Mouse (Mus musculus) midbrain, embryonic 16.5 days (tissue): ENCODE measurements around the gene Gm10491. TPM values are rescaled to one million over a fixed set of nuclear protein-coding genes. Genes with fewer than 3 reads are reported as not detected.

ENCODE experiments used
- ATAC-seq: fragments of 200-750 bp; cut with Nextera tagmentation; 2 replicates; pipeline ENCODE4 v1.8.0; 2017; ENCODE audit warnings: moderate TSS enrichment
- H3K27ac ChIP-seq: fragments of 300-500 bp; sonication (generic); 2 replicates; pipeline ENCODE4 v1.5.1; 2014; ENCODE audit warnings: mild to moderate bottlenecking, low read length, mixed read lengths
- H3K27me3 ChIP-seq: fragments of 300-500 bp; sonication (generic); 2 replicates; pipeline ENCODE4 v1.6.1; 2014; ENCODE audit warnings: low read depth, low read length, mixed read lengths; ENCODE audit not compliant: control insufficient read depth, insufficient read depth
- H3K36me3 ChIP-seq: fragments of 300-500 bp; sonication (generic); 2 replicates; pipeline ENCODE4 v1.6.1; 2014; ENCODE audit warnings: mild to moderate bottlenecking, low read length, moderate library complexity, mixed read lengths; ENCODE audit not compliant: control insufficient read depth, insufficient read depth
- H3K4me1 ChIP-seq: fragments of 300-500 bp; sonication (generic); 2 replicates; pipeline ENCODE4 v1.6.1; 2014; ENCODE audit warnings: mild to moderate bottlenecking, low read length, mixed read lengths; ENCODE audit not compliant: control insufficient read depth, insufficient read depth
- H3K4me2 ChIP-seq: fragments of 300-500 bp; sonication (generic); 2 replicates; pipeline ENCODE4 v1.6.1; 2014; ENCODE audit warnings: mild to moderate bottlenecking, low read length, mixed read lengths
- H3K4me3 ChIP-seq: fragments of 300-500 bp; sonication (generic); 2 replicates; pipeline ENCODE4 v1.5.1; 2014; ENCODE audit warnings: low read depth, mild to moderate bottlenecking, low read length, moderate library complexity, mixed read lengths
- H3K9ac ChIP-seq: fragments of 300-500 bp; sonication (generic); 2 replicates; pipeline ENCODE4 v1.6.1; 2014; ENCODE audit warnings: low read depth, low read length, mixed read lengths
- H3K9me3 ChIP-seq: fragments of 300-500 bp; sonication (generic); replicated peaks from 2 replicates; pipeline ENCODE4 v1.6.1; 2014; ENCODE audit warnings: mild to moderate bottlenecking, low read length, mixed read lengths; ENCODE audit not compliant: control insufficient read depth, poor library complexity, severe bottlenecking
- WGBS: fragments of 180-500 bp; shearing (Covaris S2); extraction: QIAGEN DNeasy Blood & Tissue Kit; methylation state at CpG from one replicate; pipeline ENCODE4 v1.1.7; 2014; 5-methylcytosine and 5-hydroxymethylcytosine counted together
- polyA plus RNA-seq: library from polyadenylated mRNA; unstranded; fragments of >200 nt; fragmentation: Nextera tagmentation; extraction: Ambion mirVana; gene quantifications from 2 replicates; pipeline ENCODE4 v1.2.1, GENCODE M21; 2015

Gene Gm10491
- polyA plus RNA-seq, 1 experiment from 2014 or later = not detected

DNA sequence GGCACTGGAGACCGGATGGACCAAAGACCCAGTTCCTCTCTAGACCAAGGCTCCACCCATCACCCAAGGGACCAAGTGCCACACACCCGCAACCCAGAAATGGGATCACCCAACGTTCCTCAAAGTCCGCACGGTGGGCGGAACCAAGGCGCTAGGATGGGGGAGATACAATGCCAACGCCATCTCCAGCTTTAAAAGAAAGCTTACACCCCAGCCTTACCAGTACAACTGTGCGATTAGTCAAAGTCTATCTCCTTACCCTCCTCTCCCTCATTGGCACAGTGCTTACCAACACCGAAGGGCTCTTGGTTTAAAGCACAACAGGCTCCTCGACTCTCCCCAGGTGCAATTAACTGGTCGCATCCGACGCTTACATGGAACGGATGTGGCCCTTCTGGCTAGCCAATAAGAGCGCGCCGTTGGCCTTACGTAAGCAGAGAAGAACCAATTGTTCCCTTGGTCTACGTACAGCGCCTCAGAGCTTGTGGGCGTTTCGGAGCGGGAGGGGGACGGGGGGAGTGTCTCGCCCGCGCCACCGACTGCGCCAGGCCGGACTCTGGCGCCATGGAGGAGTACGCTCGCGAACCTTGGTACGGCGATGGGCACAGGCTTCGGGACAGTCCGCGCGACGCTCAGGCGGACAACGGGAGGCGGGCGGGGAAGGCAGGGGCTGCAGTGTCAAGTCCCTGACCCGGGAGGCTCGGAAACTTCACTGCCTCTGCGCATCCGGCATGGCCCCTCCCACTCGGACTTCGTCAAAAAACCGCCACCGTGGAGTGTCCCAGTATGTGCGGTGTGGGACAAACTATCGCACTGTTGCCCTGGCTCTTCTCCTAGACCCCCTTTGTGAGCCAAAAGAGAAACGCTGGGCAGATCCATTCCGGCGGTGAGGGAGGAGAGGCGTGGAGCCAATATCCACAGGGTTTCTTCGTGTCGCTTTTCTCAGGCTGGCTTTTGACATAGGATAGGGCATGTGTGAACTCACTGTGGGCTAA, 8.5 kb downstream of the Gm10491 start, which contains the start of the genes Pqbp1 and Timm17b:
Pqbp1 (minus strand) TSS at position 390 of the 995 bp plus-strand sequence.
Timm17b (plus strand) TSS at position 478 of the 995 bp plus-strand sequence.
- H3K4me3 ChIP-seq = peak within 1 kb of the TSS; percentile 54
- ATAC-seq = peak; percentile 98
- H3K27me3 ChIP-seq = no peaks in the 10 kb centered on the region
- peaks cover 11% of the 10 kb centered on the region for H3K4me1 ChIP-seq
- H3K4me2 ChIP-seq = peak within 1 kb of the TSS; percentile 60
- peak within 1 kb of the TSS; percentile 89 for H3K27ac ChIP-seq
- H3K36me3 ChIP-seq = peaks cover 4% of the 10 kb centered on the region
- H3K9me3 ChIP-seq = no peaks in the 10 kb centered on the region
- 15% methylated on average over 62 of the region's 62 CpGs for WGBS
- peak within 1 kb of the TSS; percentile 76 for H3K9ac ChIP-seq

DNA sequence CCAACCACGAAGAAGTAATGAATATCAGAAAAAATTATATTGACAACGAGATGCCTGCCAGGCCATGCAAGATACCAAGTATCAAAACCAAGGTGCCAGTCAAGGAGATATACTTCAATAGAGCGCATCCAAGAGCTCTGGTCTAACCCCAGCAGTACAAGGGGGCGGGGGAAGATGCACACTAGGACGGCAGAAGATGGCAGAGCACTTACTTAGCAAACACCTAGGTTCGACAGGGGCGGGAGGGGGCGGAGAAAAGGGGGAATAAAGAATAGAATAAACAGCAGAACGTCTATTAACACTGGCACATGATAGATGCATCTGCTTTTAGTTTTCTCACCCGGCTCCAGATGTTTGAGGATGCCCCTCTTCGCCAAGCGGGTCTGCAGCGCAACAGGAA, 9.4 kb downstream of the Gm10491 start:
- no peak for ATAC-seq
- H3K9ac ChIP-seq = peak overlapping the region; percentile 61
- no peaks in the 10 kb centered on the region for H3K27me3 ChIP-seq
- peaks cover 4% of the 10 kb centered on the region for H3K36me3 ChIP-seq
- 24% methylated on average over 13 of the region's 13 CpGs for WGBS
- H3K4me2 ChIP-seq = peak overlapping the region; percentile 60
- H3K27ac ChIP-seq = no peak overlapping the region
- no peaks in the 10 kb centered on the region; the same call in 1 of the 2 replicates for H3K9me3 ChIP-seq
- H3K4me1 ChIP-seq = peaks cover 11% of the 10 kb centered on the region
- H3K4me3 ChIP-seq = peak overlapping the region; percentile 54

- Histone ChIP-seq H3K4me2 (peak within 1 kb of the TSS; percentile 71), H3K4me1 (peaks cover 8% of the 10 kb centered on the region), H3K9me3 (no peaks in the 10 kb centered on the region), H3K27ac (peak within 1 kb of the TSS; percentile 89), H3K9ac (peak within 1 kb of the TSS; percentile 60), H3K27me3 (no peaks in the 10 kb centered on the region), H3K36me3 (no peaks in the 10 kb centered on the region), H3K4me3 (peak within 1 kb of the TSS; percentile 55)
- WGBS = 12% methylated on average over 39 of the region's 49 CpGs
- ATAC-seq = peak; percentile 90
Observed at GRCm38 (mm10) chrX:7883841-7884567, 23.6 kb downstream of the Gm10491 start, which contains the start of gene Slc35a2. TSS of gene Slc35a2 (plus strand) at chrX:7884028.

GRCm38 (mm10) chrX:7879819-7880218, 27.8 kb downstream of the Gm10491 start:
- H3K4me3 ChIP-seq = peak overlapping the region; percentile 52
- H3K4me2 ChIP-seq = peak overlapping the region; percentile 59
- peak; percentile 54 for ATAC-seq
- no peaks in the 10 kb centered on the region for H3K36me3 ChIP-seq
- no peaks in the 10 kb centered on the region for H3K27me3 ChIP-seq
- 18% methylated on average over 11 of the region's 11 CpGs for WGBS
- H3K4me1 ChIP-seq = peaks cover 6% of the 10 kb centered on the region
- 0 out of 2 replicates have a peak overlapping the region, but pooled peaks have one; percentile 68 for H3K9ac ChIP-seq
- H3K9me3 ChIP-seq = no peaks in the 10 kb centered on the region
- peak overlapping the region; percentile 31 for H3K27ac ChIP-seq

DNA sequence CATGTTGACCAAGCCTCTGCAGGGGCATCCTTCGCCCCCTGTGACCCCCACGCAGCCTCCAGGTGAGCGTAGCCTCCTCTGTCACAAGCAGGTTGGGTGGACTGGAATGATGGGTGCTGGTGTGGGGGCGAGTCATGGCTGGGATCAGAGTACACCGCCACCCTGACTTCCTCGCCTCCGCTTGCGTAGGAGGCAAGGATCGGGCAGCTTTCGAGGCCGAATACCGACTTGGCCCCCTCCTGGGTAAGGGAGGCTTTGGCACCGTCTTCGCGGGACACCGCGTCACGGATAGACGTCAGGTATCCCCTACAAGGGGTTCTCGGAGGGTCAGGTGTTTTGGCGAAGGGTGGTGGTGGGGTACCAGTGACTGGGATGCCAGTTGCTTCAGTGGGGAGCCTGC, 29.1 kb downstream of the Gm10491 start:
- Histone ChIP-seq H3K27me3 (no peaks in the 10 kb centered on the region), H3K4me1 (peaks cover 5% of the 10 kb centered on the region), H3K4me2 (peak overlapping the region; percentile 59), H3K27ac (peak overlapping the region; percentile 76), H3K9ac (peak overlapping the region; percentile 68), H3K36me3 (peaks cover 2% of the 10 kb centered on the region; the same call in 1 of the 2 replicates), H3K4me3 (peak overlapping the region; percentile 52), H3K9me3 (no peaks in the 10 kb centered on the region)
- ATAC-seq = peak; percentile 52
- WGBS = 22% methylated on average over 21 of the region's 21 CpGs

DNA sequence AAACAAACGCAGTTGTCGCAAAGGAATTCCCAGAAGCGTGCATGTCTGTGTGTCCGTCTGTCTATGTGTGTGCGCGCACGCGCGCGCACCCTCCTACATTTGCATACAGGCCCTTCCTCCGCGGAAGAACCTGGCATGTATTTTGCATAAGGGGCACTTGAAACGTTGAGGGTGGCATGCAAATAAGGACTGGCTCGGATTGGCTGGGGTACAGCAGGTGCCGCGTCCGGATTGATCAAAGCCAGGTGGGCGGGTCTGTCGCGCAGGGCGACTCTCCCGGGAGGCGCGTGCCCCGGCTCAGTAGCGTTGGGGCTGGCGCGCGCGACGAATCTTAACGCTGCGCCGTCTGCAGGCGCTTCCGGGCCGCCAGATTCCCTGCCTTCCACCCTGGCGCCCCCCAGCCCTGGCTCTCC, 29.6 kb downstream of the Gm10491 start, which contains the start of gene Pim2:
Pim2 (plus strand) TSS at position 256 of the 413 bp plus-strand sequence.
- Histone ChIP-seq H3K9me3 (no peaks in the 10 kb centered on the region), H3K27me3 (no peaks in the 10 kb centered on the region), H3K4me3 (peak within 1 kb of the TSS; percentile 52), H3K27ac (peak within 1 kb of the TSS; percentile 76), H3K4me2 (peak within 1 kb of the TSS; percentile 59), H3K9ac (peak within 1 kb of the TSS; percentile 68), H3K4me1 (peaks cover 3% of the 10 kb centered on the region; the same call in 1 of the 2 replicates), H3K36me3 (peaks cover 2% of the 10 kb centered on the region; the same call in 1 of the 2 replicates)
- WGBS = 9% methylated on average over 36 of the region's 38 CpGs
- ATAC-seq = peak; percentile 91

DNA sequence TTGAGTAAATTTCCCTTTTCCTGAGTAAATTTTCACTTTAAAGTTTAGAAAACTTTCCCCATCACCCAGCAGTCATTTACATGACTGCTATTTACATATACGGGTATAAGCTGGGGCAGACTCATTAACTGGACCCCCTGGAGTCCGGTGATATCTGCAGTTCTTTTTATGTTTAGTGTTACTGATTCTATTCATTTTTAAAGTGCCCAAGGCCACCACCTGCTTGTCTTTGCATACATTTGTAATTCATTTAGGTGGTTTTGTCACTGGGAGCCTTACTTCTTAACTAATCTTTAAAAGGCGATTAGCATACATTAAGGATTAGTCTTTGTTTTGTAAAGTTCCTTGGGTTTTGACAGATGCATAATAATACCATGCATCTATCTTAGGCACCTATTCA, 37.8 kb downstream of the Gm10491 start:
- ATAC-seq = no peak
- no peak overlapping the region for H3K27ac ChIP-seq
- H3K4me1 ChIP-seq = no peaks in the 10 kb centered on the region
- no peaks in the 10 kb centered on the region for H3K9me3 ChIP-seq
- H3K4me3 ChIP-seq = no peak overlapping the region
- H3K4me2 ChIP-seq = no peak overlapping the region
- H3K9ac ChIP-seq = no peak overlapping the region
- H3K36me3 ChIP-seq = peaks cover 5% of the 10 kb centered on the region
- WGBS = 27% methylated on average over 3 of the region's 3 CpGs
- H3K27me3 ChIP-seq = no peaks in the 10 kb centered on the region

DNA sequence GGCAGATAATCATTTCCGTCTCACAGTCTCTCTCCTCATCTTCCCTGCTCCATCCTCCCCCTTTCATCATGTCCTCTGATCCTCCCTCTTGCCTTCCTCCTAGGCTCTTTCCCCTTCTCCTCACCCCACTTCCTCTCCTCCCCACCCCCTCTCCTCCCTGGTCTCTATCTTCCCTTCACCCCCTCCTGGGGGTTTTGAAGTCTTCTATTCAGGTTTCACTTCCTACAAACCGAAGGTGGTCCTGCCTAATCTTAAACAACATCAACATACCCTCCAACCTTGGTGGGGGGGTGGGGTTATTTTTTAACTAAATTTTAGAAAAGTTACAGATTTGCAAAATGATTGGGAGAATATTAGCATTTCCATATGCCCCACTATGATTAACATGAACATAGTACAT, 39.1 kb downstream of the Gm10491 start:
- H3K4me2 ChIP-seq = no peak overlapping the region
- H3K4me1 ChIP-seq = no peaks in the 10 kb centered on the region
- no peak overlapping the region for H3K27ac ChIP-seq
- peaks cover 3% of the 10 kb centered on the region; the same call in 1 of the 2 replicates for H3K36me3 ChIP-seq
- no peaks in the 10 kb centered on the region for H3K9me3 ChIP-seq
- no peak for ATAC-seq
- no peaks in the 10 kb centered on the region for H3K27me3 ChIP-seq
- H3K9ac ChIP-seq = no peak overlapping the region
- WGBS = 38% methylated on average over 2 of the region's 2 CpGs
- no peak overlapping the region for H3K4me3 ChIP-seq
